27 mouse cellular contexts compared by ENCODE assay signal in genomic region chr4:134353527-134354409, GRCm38 (mm10). TPM values are rescaled to one million over a fixed set of nuclear protein-coding genes. Genes with fewer than 3 reads are reported as not detected.
DNase-seq lines count a peak whose midpoint lies in the region; ATAC-seq and TF ChIP-seq lines count a peak whose summit lies in the region.
"Had no signal": no experiment of that assay in that cellular context is flagged by ENCODE, and none has a peak within 500 bp of the region (broad histone marks: within the 10 kb centered on the region; RNA-seq: fewer than 3 reads in every experiment).

No protein-coding gene starts in this region.

- 56% methylated on average over 5 of the region's 5 CpGs for WGBS in kidney, adult 2 months
- WGBS in kidney, embryonic 14.5 days: 50% methylated on average over 5 of the region's 5 CpGs
- WGBS in intestine, embryonic 15.5 days: 48% methylated on average over 5 of the region's 5 CpGs

- no peak overlapping the region for H3K9ac ChIP-seq in kidney, embryonic 14.5 days (ENCODE audit: low read depth, low read length)
- peak overlapping the region; percentile 45; the same call in 1 of the 2 replicates for H3K9ac ChIP-seq in CH12.LX (ENCODE audit: insufficient read depth, low read depth)
- no peak overlapping the region for H3K9ac ChIP-seq in intestine, embryonic 15.5 days
- H3K9ac ChIP-seq: forebrain, embryonic 15.5 days; heart, embryonic 15.5 days; hindbrain, embryonic 14.5 days; limb, embryonic 13.5 days; liver, embryonic 12.5 days; midbrain, embryonic 12.5 days; neural tube, embryonic 15.5 days had no signal

- H3K27me3 ChIP-seq in kidney, adult 2 months (replicated peaks; ENCODE audit: control insufficient read depth, insufficient read depth, low read length): no peaks in the 10 kb centered on the region
- no peaks in the 10 kb centered on the region for H3K27me3 ChIP-seq in kidney, embryonic 14.5 days (ENCODE audit: control insufficient read depth, insufficient read depth, low read length)
- H3K27me3 ChIP-seq in CH12.LX (replicated peaks): no peaks in the 10 kb centered on the region
- H3K27me3 ChIP-seq in intestine, embryonic 15.5 days (replicated peaks): no peaks in the 10 kb centered on the region
- H3K27me3 ChIP-seq: forebrain, embryonic 15.5 days; Patski had no signal

- dilution Hi-C loops in CH12.LX (cut with MboI; ENCODE audit: extremely low pct_ligation_motif_present, extremely low pct_unique_long_range_greater_than_20kb, low sequenced_read_pairs): no loop called here

- no peak overlapping the region for H3K4me3 ChIP-seq in kidney, adult 2 months (ENCODE audit: insufficient read depth, low read depth, low read length)
- H3K4me3 ChIP-seq in kidney, embryonic 14.5 days (ENCODE audit: low read length): no peak overlapping the region
- peak overlapping the region in 2 of 3 experiments; percentile 20 to 64 for H3K4me3 ChIP-seq in CH12.LX (replicated peaks in 1 of 3; ENCODE audit: low read depth in 2 of 3, low read length in 2 of 3, poor library complexity in 1 of 3)
- no peak overlapping the region for H3K4me3 ChIP-seq in intestine, embryonic 15.5 days (replicated peaks)
- H3K4me3 ChIP-seq: embryonic facial prominence, embryonic 10.5 days; forebrain, embryonic 15.5 days; heart, embryonic 15.5 days; limb, embryonic 13.5 days; liver, embryonic 12.5 days; midbrain, embryonic 12.5 days; neural tube, embryonic 15.5 days had no signal

- H3K36me3 ChIP-seq in kidney, adult 2 months (ENCODE audit: control insufficient read depth, insufficient read depth, low read length): no peaks in the 10 kb centered on the region
- no peaks in the 10 kb centered on the region for H3K36me3 ChIP-seq in kidney, embryonic 14.5 days (ENCODE audit: control insufficient read depth, insufficient read depth, low read length)
- peaks cover 0 to 17% of the 10 kb centered on the region in 2 experiments for H3K36me3 ChIP-seq in CH12.LX (replicated peaks in 1 of 2; ENCODE audit: control insufficient read depth in 1 of 2, insufficient read depth in 1 of 2, low read length in 1 of 2)
- no peaks in the 10 kb centered on the region for H3K36me3 ChIP-seq in intestine, embryonic 15.5 days
- H3K36me3 ChIP-seq: embryonic facial prominence, embryonic 10.5 days; forebrain, embryonic 15.5 days; heart, embryonic 15.5 days; limb, embryonic 13.5 days; liver, embryonic 12.5 days; midbrain, embryonic 12.5 days; neural tube, embryonic 15.5 days had no signal

- in situ Hi-C loops in CH12.LX (cut with MboI; ENCODE audit: low pct_ligation_motif_present, low pct_unique_long_range_greater_than_20kb, low sequenced_read_pairs): loop anchor here (5.0 kb wide), 1 partner anchor 46 kb away; no protein-coding TSS in a partner anchor

- no peaks in the 10 kb centered on the region for H3K79me2 ChIP-seq in CH12.LX (replicated peaks; ENCODE audit: control insufficient read depth, extremely low read depth, insufficient read depth, poor library complexity, severe bottlenecking)

- TF ChIP-seq RAD21 in CH12.LX (IDR thresholded peaks at IDR 0.05; ENCODE audit: low read depth, low read length): no peak

- DNase-seq in kidney, adult 2 months: peak; percentile 73
- peak; percentile 66 for DNase-seq in CH12.LX (ENCODE audit: extremely low read depth)
- DNase-seq in adipocyte (ENCODE audit: low spot score): peak; percentile 8
- DNase-seq in lung, postnatal 4 days: no peak
- no peak for DNase-seq in layer of hippocampus, postnatal 25 days (ENCODE audit: extremely low spot score in 1 of 2, low spot score in 1 of 2)
- DNase-seq in yolk sac, embryonic 10.5 days (ENCODE audit: low spot score): no peak
- DNase-seq: cerebellum, adult 9-11 months; heart, postnatal 4 days; kidney, adult 18-20 months; lung, adult 18-20 months; lung, postnatal 14 days; spleen, adult 18-20 months; thymus, postnatal 14 days had no signal

- no peaks in the 10 kb centered on the region for H3K9me3 ChIP-seq in kidney, embryonic 14.5 days (ENCODE audit: control insufficient read depth, low read length)
- H3K9me3 ChIP-seq in CH12.LX (replicated peaks; ENCODE audit: low read length): peaks cover 9% of the 10 kb centered on the region
- no peaks in the 10 kb centered on the region for H3K9me3 ChIP-seq in intestine, embryonic 15.5 days
- H3K9me3 ChIP-seq: embryonic facial prominence, embryonic 10.5 days; forebrain, embryonic 15.5 days; heart, embryonic 15.5 days; limb, embryonic 13.5 days; liver, embryonic 12.5 days; midbrain, embryonic 12.5 days; neural tube, embryonic 15.5 days had no signal

- no peak for ATAC-seq in kidney, embryonic 14.5 days (ENCODE audit: low FRiP score, low TSS enrichment)
- peak; percentile 61 for ATAC-seq in intestine, embryonic 15.5 days
- ATAC-seq: forebrain, embryonic 15.5 days; liver, embryonic 12.5 days; Patski had no signal

- TF ChIP-seq CTCF in kidney, adult 2 months (conservative IDR thresholded peaks at IDR 0.05; ENCODE audit: insufficient read depth, insufficient read length, low read depth, low read length): no peak
- no peak for TF ChIP-seq CTCF in CH12.LX (conservative IDR thresholded peaks at IDR 0.05 in 1 of 2, IDR thresholded peaks at IDR 0.05 in 1 of 2; ENCODE audit: low read depth in 2 of 2, low read length in 2 of 2)

- H3K4me2 ChIP-seq in kidney, embryonic 14.5 days (replicated peaks; ENCODE audit: low read depth, low read length): no peak overlapping the region
- H3K4me2 ChIP-seq in CH12.LX (ENCODE audit: insufficient read depth, low read depth, poor library complexity, severe bottlenecking): peak overlapping the region; percentile 99
- peak overlapping the region; percentile 17 for H3K4me2 ChIP-seq in intestine, embryonic 15.5 days (replicated peaks)
- H3K4me2 ChIP-seq: forebrain, embryonic 15.5 days; heart, embryonic 15.5 days; hindbrain, embryonic 14.5 days; limb, embryonic 13.5 days; liver, embryonic 12.5 days; midbrain, embryonic 12.5 days; neural tube, embryonic 15.5 days had no signal

- H3K27ac ChIP-seq in kidney, adult 2 months (ENCODE audit: insufficient read depth, low read depth, low read length): no peak overlapping the region
- no peak overlapping the region for H3K27ac ChIP-seq in kidney, embryonic 14.5 days (ENCODE audit: low read depth, low read length)
- peak overlapping the region; percentile 81 for H3K27ac ChIP-seq in CH12.LX (ENCODE audit: insufficient read depth, low read depth)
- peak overlapping the region; percentile 75 for H3K27ac ChIP-seq in intestine, embryonic 15.5 days
- H3K27ac ChIP-seq: embryonic facial prominence, embryonic 10.5 days; forebrain, embryonic 15.5 days; heart, embryonic 15.5 days; hindbrain, embryonic 14.5 days; limb, embryonic 13.5 days; liver, embryonic 12.5 days; midbrain, embryonic 12.5 days; neural tube, embryonic 15.5 days had no signal

- TF ChIP-seq POLR2A in kidney, adult 2 months (IDR thresholded peaks at IDR 0.05; ENCODE audit: low read depth, low read length): no peak
- TF ChIP-seq POLR2A in CH12.LX (IDR thresholded peaks at IDR 0.05; ENCODE audit: low read depth, low read length): no peak; the same call in 1 of the 2 replicates

- peaks cover 35% of the 10 kb centered on the region for H3K4me1 ChIP-seq in kidney, adult 2 months (ENCODE audit: control insufficient read depth, insufficient read depth, low read length)
- H3K4me1 ChIP-seq in kidney, embryonic 14.5 days (ENCODE audit: control insufficient read depth, insufficient read depth, low read length): peaks cover 26% of the 10 kb centered on the region
- peaks cover 27 to 51% of the 10 kb centered on the region in 2 experiments for H3K4me1 ChIP-seq in CH12.LX (ENCODE audit: control insufficient read depth in 1 of 2, insufficient read depth in 2 of 2)
- H3K4me1 ChIP-seq in intestine, embryonic 15.5 days (replicated peaks): peaks cover 46% of the 10 kb centered on the region

- TF ChIP-seq EP300 in CH12.LX (IDR thresholded peaks at IDR 0.05; ENCODE audit: low read length): peak; percentile 59; the same call in 1 of the 2 replicates

TF ChIP-seq in CH12.LX, 34 proteins besides CTCF, POLR2A, EP300 and RAD21 (continues in another document):
- TF ChIP-seq ELF1 (IDR thresholded peaks at IDR 0.05; ENCODE audit: low read depth, low read length): no peak
- no peak for TF ChIP-seq USF2 (conservative IDR thresholded peaks at IDR 0.05; ENCODE audit: low read depth, low read length)
- no peak for TF ChIP-seq NELFE (IDR thresholded peaks at IDR 0.05; ENCODE audit: low read depth, low read length)
- TF ChIP-seq HCFC1 (IDR thresholded peaks at IDR 0.05; ENCODE audit: low read depth, low read length): no peak

RNA-seq across cellular contexts. Expression of gene Slc30a2, which starts 10.8 kb away (rescaled TPM):
- 32.3 and 33.3 TPM in 2 replicates for polyA plus RNA-seq in kidney, adult 2 months (2012; rRNA removed)
- polyA plus RNA-seq in kidney, embryonic 14.5 days (2014; fragmentation: Nextera tagmentation; extraction: Ambion mirVana): 0.09 and 0.11 TPM in 2 replicates
- 8.9 and 9.7 TPM in 2 replicates for total RNA-seq in CH12.LX (2012; rRNA removed)
- 4.5 and 5.1 TPM in 2 replicates for total RNA-seq in CH12.LX (2014; rRNA removed)
- polyA plus RNA-seq in CH12.LX (2012; ENCODE audit: insufficient read length, low read depth): 22.4 and 23.6 TPM in 2 replicates
- polyA plus RNA-seq in intestine, embryonic 15.5 days (2015; fragmentation: Nextera tagmentation; extraction: Ambion mirVana): 4.4 and 4.5 TPM in 2 replicates
- total RNA-seq in layer of hippocampus, postnatal 25 days (2021): under 1 TPM in 1 of 2 experiments, not detected in 1; 0.12 TPM
- total RNA-seq: common myeloid progenitor, adult 5-6 weeks; left cerebral cortex, postnatal 25 days had no signal
- polyA plus RNA-seq: liver, embryonic 12.5 days; Patski had no signal

RNA-seq across cellular contexts. Expression of gene Extl1, which starts 29.9 kb away (rescaled TPM):
- 1.1 and 1.3 TPM in 2 replicates for polyA plus RNA-seq in kidney, adult 2 months (2012; rRNA removed)
- polyA plus RNA-seq in kidney, embryonic 14.5 days (2014; fragmentation: Nextera tagmentation; extraction: Ambion mirVana): 0.20 and 0.23 TPM in 2 replicates
- total RNA-seq in CH12.LX (2012; rRNA removed) (1.0 and 4.5 TPM in 2 replicates), CH12.LX (2014; rRNA removed) (0.36 and 0.54 TPM in 2 replicates)
- polyA plus RNA-seq in CH12.LX (2012; ENCODE audit: insufficient read length, low read depth): 1.6 TPM in 2 replicates
- polyA plus RNA-seq in intestine, embryonic 15.5 days (2015; fragmentation: Nextera tagmentation; extraction: Ambion mirVana): 1.4 and 1.5 TPM in 2 replicates
- total RNA-seq in layer of hippocampus, postnatal 25 days (2021): 10 to 100 TPM; 46.8 TPM
- total RNA-seq: common myeloid progenitor, adult 5-6 weeks had no signal

RNA-seq across cellular contexts. Expression of gene Trim63, which starts 38.8 kb away (rescaled TPM):
- 4.2 and 7.4 TPM in 2 replicates for polyA plus RNA-seq in kidney, adult 2 months (2012; rRNA removed)
- polyA plus RNA-seq in kidney, embryonic 14.5 days (2014; fragmentation: Nextera tagmentation; extraction: Ambion mirVana): 0.88 and 1.4 TPM in 2 replicates
- total RNA-seq in CH12.LX (2012; rRNA removed) (0.25 TPM in 1 of 2 replicates, not detected in the other), CH12.LX (2014; rRNA removed) (0.16 TPM in 1 of 2 replicates, not detected in the other)
- polyA plus RNA-seq in CH12.LX (2012; ENCODE audit: insufficient read length, low read depth): 0.38 and 0.49 TPM in 2 replicates
- 0.68 and 1.0 TPM in 2 replicates for polyA plus RNA-seq in intestine, embryonic 15.5 days (2015; fragmentation: Nextera tagmentation; extraction: Ambion mirVana)
- not detected for total RNA-seq in layer of hippocampus, postnatal 25 days (2021)
- total RNA-seq: common myeloid progenitor, adult 5-6 weeks; megakaryocyte, adult 5-6 weeks had no signal

RNA-seq across cellular contexts. Expression of gene Pafah2, which starts 42.4 kb away (rescaled TPM):
- 96.9 and 102 TPM in 2 replicates for polyA plus RNA-seq in kidney, adult 2 months (2012; rRNA removed)
- 8.4 and 12.3 TPM in 2 replicates for polyA plus RNA-seq in kidney, embryonic 14.5 days (2014; fragmentation: Nextera tagmentation; extraction: Ambion mirVana)
- total RNA-seq in CH12.LX (2012; rRNA removed): 10.5 and 10.7 TPM in 2 replicates
- 8.9 and 10.6 TPM in 2 replicates for total RNA-seq in CH12.LX (2014; rRNA removed)
- 9.1 and 10.4 TPM in 2 replicates for polyA plus RNA-seq in CH12.LX (2012; ENCODE audit: insufficient read length, low read depth)
- 42.4 and 42.6 TPM in 2 replicates for polyA plus RNA-seq in intestine, embryonic 15.5 days (2015; fragmentation: Nextera tagmentation; extraction: Ambion mirVana)
- total RNA-seq in layer of hippocampus, postnatal 25 days (2021): 1 to 10 TPM; 5.0 to 7.6 TPM

Comparison
In these comparisons a context has a peak if more than half of its experiments do, and no peak if none do; other contexts are left out.
1. DNase-seq: peak in kidney, adult 2 months (single experiment), CH12.LX (single experiment) and adipocyte (single experiment); none in lung, postnatal 4 days (0 of 2), layer of hippocampus, postnatal 25 days (0 of 2) and yolk sac, embryonic 10.5 days (single experiment).
2. H3K27ac ChIP-seq: peak in CH12.LX (single experiment) and intestine, embryonic 15.5 days (single experiment); none in kidney, adult 2 months (single experiment) and kidney, embryonic 14.5 days (single experiment).
3. H3K4me3 ChIP-seq: peak in CH12.LX (2 of 3); none in kidney, adult 2 months (single experiment), kidney, embryonic 14.5 days (single experiment) and intestine, embryonic 15.5 days (single experiment).